Mouse (Mus musculus) mouse embryonic stem cell (cell line): Measurements from ENCODE around the gene Nlrp10.

ENCODE experiments used
- in situ Hi-C, 2 experiments: fragments of 300-500 bp; cut with MboI; formaldehyde crosslinking; loops; 1 replicate in 1 of 2; 3 replicates in 1 of 2; pipeline ENCODE4 v1.14.3; 2019 to 2020; ENCODE audit warnings: low sequenced_read_pairs in 2 of 2, low pct_unique_long_range_greater_than_20kb in 1 of 2, mixed read lengths in 1 of 2; ENCODE audit not compliant: unreplicated experiment in 1 of 2

Nlrp10 gene

DNA sequence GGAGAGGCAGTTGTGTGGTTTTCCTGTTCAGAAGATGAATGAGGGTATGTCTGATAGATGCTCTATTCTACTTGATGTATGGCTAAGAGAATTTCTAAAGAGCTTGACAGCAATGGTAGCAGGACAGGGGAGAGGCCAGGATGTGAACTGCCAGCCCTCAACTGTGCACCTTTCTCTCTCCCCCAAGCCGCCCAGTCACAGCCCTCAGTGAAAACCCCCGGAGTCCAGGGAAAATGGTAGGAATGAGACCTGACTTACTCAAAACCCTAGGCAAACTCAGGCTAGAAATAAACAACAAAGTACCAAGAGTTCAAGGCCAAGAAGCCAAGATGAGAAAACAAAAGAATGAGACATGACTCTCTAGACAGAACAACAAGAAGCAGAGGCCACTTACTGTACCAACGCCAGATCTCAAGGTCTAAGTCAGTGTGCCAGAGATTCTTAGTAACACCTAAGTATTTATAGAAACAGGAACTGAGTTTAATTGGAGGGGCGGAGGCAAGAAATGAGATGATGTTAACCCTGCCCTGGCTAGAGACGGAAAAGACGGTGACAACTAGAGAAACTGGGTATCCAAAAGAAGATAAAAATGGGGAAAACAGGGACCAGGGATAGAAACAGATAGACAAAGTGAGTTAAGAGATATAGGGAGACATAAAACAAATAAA lies at the start of gene Nlrp10:
Gene Nlrp10, minus strand, starts transcription at position 453 of the 668 bp plus-strand sequence.
- in situ Hi-C loops = no loop called here

GRCm38 (mm10) chr7:108972273-108972672 lies 42.3 kb upstream of the Nlrp10 start:
- in situ Hi-C loops = no loop called here

GRCm38 (mm10) chr7:108968201-108968600 lies 38.2 kb upstream of the Nlrp10 start:
- in situ Hi-C loops = no loop called here

- in situ Hi-C loops = no loop called here
These were observed 36.9 kb upstream of the Nlrp10 start for GRCm38 (mm10) chr7:108966742-108967362.

GRCm38 (mm10) chr7:108965968-108966367 lies 36.0 kb upstream of the Nlrp10 start:
- in situ Hi-C loops = no loop called here

DNA sequence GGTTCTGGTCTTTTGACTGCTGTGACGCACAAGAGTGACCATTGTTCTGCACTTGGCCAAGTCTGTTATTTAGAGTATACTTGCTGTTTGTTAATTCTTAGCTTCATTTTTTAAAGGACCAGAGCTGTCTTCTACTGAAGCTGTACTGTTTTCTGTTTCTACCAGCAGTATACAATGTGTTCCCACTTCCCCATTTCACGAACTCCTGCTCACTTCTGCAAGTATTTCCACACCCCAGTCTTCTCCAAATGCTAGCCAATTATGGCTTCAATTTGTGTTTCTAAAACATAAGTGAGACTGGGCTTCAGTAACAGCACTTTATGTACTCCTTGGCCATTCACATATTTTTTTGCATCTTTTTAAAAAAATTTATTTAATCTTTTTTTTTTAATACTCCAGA lies 27.8 kb upstream of the Nlrp10 start:
- in situ Hi-C loops = loop anchor here in 1 of 2 experiments (10.0 kb wide), 1 partner anchor 67 kb away; no protein-coding TSS in a partner anchor

DNA sequence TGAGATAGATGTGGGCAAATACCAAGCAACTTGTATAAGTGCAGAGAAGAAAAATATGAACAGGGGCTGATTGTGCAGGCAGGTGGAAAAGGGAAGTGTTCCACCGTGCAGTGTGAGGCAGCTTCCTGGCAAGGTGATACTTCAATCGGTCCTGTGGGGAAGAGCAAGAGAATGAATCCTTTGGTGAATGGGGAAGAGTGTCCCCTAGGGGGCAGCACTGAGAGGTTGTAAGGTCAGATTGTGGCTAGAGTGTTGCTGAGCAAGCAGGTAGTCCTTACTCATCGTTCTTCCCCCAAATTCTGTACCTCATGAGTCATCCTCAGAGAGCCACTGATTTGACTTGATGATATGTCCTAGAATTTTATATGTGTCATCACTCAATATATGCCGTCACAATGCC lies 24.2 kb upstream of the Nlrp10 start:
- in situ Hi-C loops = loop anchor here in 1 of 2 experiments (10.0 kb wide), 1 partner anchor 71 kb away; no protein-coding TSS in a partner anchor

DNA sequence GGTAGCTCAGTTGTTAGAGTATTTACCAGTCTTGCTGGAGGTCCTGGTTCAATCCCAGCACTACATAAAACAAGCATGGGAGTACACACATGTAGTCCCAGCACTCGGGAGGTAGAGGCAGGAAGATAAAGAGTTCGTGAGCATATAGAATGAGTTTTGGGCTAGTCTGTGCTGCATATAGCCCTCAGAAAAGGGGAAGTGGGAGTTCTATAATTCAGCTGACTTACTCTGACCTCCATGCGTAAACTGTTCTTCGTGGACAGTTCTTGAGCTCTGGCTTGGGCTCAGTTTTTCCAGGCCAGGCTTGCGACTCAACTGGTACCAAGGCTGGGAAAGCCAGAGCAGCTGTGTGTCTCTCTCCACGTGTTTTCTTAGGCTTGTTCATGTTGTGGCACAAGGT lies 22.8 kb upstream of the Nlrp10 start:
- in situ Hi-C loops = loop anchor here in 1 of 2 experiments (10.0 kb wide), 1 partner anchor 72 kb away; no protein-coding TSS in a partner anchor

- in situ Hi-C loops = loop anchor here in 1 of 2 experiments (10.0 kb wide), 1 partner anchor 74 kb away; no protein-coding TSS in a partner anchor
These were observed 20.9 kb upstream of the Nlrp10 start for GRCm38 (mm10) chr7:108950762-108951331.

- in situ Hi-C loops = loop anchor here in 1 of 2 experiments (10.0 kb wide), 1 partner anchor 74 kb away; no protein-coding TSS in a partner anchor
These were observed 20.4 kb upstream of the Nlrp10 start, which contains the start of gene Tub for GRCm38 (mm10) chr7:108950312-108950761. Gene Tub, plus strand, starts transcription at chr7:108950338.

GRCm38 (mm10) chr7:108949301-108949700 lies 19.3 kb upstream of the Nlrp10 start:
- in situ Hi-C loops = no loop called here

GRCm38 (mm10) chr7:108948611-108949010 lies 18.6 kb upstream of the Nlrp10 start:
- in situ Hi-C loops = no loop called here

DNA sequence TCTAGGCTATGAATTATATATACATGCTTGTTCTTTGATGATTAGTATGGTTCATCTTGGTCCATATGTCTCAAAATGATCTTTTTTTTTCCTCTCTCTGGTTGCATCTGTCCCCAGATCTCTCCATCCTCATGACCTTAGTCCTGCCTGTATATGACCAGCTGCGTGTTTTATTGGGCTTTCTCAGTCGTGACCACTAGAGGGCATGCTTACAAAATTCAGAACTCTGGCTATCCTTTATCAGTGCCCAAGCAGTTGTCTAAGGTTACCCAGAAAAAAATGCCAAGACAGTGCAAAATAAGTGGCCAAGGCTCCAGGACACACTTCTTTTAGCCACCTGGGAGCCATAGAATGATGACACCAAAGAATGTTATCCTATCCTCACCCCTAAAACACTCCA lies 14.0 kb upstream of the Nlrp10 start:
- in situ Hi-C loops = no loop called here

DNA sequence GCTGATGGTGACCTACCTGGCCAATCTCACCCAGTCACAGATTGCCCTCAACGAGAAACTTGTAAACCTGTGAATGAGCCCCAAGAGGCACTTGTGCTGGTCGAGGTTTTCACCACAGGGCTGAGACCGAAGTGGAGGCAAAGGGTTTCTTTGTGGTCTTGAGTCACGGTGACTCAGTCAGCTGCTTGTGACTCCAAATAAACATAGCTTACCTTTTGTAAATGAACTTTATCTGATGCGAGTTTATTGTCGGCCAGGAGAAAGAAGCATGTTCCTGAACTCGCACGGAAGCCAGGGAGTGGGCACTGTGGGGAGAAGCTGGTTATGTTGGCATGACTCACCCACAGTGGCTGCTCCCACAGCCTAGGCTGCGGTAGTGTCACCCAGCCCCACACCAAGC lies 11.5 kb upstream of the Nlrp10 start:
- in situ Hi-C loops = no loop called here

DNA sequence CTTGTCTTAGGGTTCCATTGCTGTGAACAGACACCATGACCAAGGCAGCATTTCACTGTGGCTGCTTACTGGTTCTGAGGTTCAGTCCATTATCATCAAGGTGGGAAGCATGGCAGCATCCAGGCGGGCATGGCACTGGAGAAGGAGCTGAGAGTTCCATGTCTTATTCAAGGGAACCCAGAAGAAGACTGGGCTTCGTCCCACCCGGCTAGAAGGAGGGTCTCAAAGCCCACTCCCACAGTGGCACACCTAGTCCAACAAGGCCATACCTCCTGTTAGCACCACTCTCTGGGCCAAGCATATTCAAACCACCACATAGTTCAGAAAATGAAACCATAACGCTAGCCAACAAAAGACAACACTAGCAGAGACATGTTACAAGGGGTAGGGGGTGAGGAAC lies 6.6 kb upstream of the Nlrp10 start:
- in situ Hi-C loops = no loop called here

DNA sequence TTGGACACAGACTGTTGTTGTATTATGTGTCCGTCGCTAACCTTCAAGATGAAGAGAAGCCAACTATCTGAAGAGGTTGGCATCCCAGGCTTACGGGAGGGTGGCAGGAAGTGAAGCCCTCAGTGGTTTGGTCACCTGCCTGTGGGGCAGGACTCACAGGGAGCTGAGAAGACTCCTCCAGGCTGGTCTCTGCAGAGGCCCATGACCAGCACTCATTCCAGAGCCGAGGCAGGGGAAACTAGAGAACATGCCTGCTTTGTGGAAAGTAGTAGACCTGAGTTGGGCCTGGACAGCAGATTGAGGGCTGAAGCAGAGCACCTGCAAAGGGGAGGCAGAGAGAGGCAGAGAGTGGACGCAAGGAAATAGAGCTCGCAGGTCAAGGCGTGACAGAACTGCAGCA lies 5.4 kb upstream of the Nlrp10 start:
- in situ Hi-C loops = no loop called here

DNA sequence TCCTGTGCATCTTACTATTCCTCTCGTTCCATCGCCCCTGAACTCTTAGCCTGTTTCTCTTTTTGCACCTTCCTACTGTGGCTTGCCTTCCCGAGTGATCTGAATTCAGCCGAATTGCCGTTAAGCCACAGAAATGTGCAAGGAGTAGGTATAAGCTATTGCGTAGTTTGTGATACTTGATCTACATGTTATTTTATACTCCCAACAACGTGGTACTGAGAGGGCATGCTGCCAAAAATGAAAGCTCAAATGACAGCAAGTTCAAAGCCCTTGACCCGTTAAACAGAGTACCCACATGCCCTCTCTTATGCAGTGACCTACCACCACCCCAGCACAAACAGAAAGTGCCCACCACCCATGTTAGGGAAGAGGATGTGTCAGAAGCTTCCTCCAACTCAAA lies 4.9 kb upstream of the Nlrp10 start:
- in situ Hi-C loops = no loop called here

DNA sequence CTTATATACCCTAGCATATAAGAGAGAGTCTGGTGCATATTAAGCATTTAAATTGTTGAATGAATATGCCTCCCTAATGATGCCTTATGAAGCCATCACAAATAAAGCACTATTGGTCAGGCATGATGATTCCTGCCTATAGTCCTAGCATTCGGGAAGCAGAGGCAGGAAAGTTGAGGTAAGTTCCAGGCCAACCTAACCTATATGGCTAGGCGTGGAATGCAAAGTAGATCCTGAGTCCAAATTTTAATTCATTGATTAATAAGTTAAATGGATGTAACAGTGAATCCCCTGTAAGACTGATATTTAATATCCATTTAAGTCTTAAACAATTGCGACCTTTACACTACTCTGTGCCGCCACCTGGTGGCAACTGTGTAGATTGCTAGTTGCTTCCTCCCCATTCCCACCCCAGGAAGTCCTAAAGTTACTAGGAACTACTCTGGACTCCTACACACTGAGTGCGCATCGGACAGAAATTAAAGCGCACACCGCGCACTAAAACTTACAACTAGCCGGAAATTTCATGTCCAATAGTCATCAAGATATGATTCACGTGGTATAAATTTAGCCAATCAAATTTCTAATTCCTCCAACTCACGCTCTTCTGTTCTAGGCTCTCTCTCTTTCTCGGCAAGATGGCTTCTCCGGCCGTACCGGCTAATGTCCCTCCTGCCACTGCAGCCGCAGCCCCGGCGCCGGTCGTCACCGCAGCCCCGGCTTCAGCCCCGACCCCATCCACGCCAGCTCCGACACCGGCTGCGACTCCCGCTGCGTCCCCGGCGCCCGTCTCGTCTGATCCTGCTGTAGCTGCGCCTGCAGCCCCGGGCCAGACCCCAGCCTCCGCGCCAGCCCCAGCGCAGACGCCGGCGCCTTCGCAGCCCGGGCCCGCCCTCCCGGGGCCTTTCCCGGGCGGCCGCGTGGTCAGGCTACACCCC lies 4.1 kb upstream of the Nlrp10 start, which contains the start of gene Eif3f:
Gene Eif3f, plus strand, starts transcription at position 624 of the 938 bp plus-strand sequence.
- in situ Hi-C loops = no loop called here
